Mouse (Mus musculus): ENCODE results near the gene Xlr4c.
"Not testable (repeated sequence)": the region's sequence is repeated elsewhere in the genome, so short reads cannot be mapped to it uniquely, and the experiment has no call there.

Gene Xlr4c

DNA sequence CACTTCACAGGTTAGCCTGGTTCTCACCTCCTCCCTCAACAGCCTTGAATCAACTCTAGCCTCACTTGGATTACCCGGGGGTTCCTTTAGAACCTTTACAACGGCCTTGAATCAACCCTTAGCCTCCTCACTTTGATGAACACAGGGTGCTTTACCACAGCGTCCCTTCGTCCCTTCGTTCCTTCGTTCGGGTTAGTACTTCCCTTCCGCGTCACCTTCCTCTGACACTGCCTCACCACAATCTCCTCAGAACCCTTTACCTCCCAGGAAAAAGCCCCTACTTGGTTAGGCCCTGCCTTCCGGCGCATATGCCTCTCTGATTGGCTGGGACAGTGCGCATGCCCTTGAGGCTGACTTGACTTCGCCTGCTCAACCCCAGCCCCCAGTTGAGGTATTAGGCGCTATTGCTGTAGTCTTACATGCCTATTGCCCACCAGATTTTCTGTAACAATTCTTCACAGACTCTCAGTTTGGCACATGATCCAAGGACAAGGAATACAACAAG, at the start of gene Xlr4c:
Gene Xlr4c, minus strand, starts transcription at position 310 of the 505 bp plus-strand sequence.
- peak; percentile 5 to 26 for DNase-seq (ENCODE audit: low spot score in 2 of 2)

DNA sequence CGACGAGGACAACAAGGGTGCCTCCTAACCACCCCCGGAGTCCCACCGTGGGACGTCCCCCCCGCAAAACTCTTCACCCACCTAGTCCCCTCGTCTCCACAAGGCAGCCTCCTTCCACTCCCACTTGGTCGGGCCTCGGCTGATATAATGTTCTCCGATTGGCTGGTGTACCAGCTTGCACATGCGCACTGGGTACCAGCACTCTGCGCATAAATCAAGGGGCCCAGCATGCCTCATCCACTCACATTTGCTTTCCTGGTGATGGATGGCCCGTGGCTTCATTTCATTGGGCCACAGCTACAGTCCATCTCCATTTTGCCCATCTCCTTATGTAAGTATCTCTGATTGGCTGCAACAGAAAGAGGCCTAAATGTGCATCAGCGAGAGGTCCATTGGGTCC, 22.3 kb upstream of the Xlr4c start, which contains the start of gene Xlr3c:
Gene Xlr3c, minus strand, starts transcription at position 121 of the 400 bp plus-strand sequence.
- DNase-seq (ENCODE audit: low spot score in 2 of 2), result not testable (repeated sequence)

DNA sequence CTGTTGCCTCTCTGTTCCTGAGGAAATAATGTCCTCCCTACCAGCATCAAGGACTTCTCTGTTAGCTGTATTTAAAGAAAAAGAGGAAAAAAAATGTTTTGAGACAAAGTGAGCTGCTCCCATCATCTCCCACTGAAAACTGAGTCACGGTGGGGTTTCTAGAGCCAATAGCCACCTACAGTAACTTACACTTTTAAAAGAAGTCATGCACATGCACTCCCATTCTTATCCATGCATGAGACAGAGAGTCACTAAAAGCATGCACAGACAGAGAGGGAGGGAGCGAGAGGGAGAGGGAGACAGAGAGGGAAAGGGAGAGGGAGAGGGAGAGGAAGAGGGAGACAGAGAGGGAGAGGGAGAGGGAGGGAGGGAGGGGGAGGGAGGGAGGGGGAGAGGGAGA, 19.5 kb upstream of the Xlr4c start:
- DNase-seq (ENCODE audit: low spot score in 2 of 2), result not testable (repeated sequence)

DNA sequence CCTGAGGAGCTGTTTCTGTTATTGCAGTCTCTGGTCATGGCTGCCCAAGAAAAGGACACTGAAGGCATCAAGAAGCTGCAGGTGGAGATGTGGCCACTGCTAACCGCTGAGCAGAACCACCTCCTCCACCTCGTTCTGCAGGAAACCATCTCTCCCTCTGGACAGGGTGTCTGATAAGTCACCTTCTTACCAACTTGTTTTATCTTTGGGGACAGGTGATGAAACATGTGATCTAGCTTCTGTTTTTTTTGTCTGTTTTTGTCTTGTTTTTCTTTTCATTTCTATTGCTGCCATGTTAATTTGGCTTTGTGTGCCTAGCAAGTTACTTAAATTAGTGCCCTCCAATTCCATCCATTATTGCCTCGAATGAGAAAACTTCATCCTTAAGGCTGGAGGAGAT, 13.6 kb downstream of the Xlr4c start:
- no peak for DNase-seq (ENCODE audit: low spot score in 2 of 2)

DNA sequence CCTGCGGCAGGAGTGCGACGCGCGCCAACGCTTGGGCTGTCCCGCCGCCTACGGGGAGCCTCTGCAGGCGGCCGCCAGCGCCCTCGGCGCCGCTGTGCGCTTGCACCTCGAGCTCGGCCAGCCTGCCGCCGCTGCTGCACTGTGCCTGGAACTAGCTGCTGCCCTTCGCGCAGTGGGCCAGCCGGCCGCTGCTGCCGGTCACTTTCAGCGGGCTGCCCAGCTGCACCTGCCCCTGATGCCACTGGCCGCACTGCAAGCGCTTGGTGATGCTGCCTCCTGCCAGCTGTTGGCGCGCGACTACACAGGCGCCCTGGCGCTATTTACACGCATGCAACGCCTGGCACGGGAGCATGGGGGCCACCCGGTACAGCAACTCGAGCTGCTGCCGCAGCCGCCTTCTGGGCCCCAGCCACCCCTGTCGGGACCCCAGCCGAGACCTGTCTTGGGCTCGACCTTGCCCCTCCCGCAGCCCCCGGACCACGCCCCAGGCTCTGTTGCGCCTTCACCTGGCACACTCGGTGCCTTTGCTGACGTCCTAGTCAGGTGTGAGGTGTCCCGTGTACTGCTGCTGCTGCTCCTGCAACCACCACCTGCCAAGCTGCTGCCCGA, 14.2 kb downstream of the Xlr4c start:
- DNase-seq (ENCODE audit: low spot score in 2 of 2), result peak; percentile 41 to 62

DNA sequence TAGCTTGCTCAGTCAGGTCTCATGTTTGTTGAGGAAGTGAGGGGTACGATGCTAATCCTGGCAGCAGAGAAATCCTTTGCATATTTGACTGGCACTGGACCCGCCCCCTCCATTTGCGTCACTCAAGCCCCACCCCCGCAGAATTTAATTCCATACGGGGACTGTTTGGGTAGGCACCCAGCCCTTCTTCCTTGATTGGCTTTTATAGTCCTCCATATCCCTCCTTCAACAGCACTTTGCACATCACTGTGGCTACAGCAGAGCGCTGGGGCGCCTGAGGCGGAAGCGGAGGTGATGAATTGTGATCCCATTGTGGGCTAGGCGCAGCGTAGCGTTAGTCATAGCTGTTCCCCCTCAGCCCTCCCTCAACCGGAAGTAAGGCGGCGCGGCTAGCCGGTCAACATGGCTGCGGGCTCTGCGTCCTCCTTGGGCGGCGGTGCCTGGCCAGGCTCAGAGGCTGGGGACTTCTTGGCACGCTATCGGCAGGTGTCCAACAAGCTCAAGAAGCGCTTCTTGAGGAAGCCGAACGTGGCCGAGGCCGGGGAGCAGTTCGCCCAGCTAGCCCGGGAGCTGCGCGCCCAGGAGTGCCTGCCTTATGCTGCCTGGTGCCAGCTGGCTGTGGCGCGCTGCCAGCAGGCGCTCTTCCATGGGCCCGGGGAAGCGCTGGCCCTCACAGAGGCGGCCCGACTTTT, 14.9 kb downstream of the Xlr4c start, which contains the start of gene F8a:
Gene F8a, plus strand, starts transcription at position 378 of the 692 bp plus-strand sequence.
- DNase-seq (ENCODE audit: low spot score in 2 of 2), result peak; percentile 85 to 86

DNA sequence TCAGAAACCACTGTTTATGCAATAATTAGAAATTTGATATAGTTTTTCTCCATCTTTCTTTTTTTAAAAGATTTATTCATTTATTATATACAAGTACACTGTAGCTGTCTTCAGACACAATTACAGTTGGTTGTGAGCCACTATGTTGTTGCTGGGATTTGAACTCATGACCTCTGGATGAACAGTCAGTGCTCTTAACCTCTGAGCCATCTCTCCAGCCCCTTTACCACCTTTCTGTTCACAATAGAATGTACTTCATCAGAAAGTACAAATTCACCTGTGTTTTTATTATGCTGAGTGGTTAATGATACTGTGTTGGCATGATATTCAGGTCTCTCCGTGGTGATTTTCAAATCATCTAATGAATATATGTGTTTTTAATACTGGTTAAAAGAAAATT, 17.6 kb downstream of the Xlr4c start:
- DNase-seq (ENCODE audit: low spot score in 2 of 2), result no peak

DNA sequence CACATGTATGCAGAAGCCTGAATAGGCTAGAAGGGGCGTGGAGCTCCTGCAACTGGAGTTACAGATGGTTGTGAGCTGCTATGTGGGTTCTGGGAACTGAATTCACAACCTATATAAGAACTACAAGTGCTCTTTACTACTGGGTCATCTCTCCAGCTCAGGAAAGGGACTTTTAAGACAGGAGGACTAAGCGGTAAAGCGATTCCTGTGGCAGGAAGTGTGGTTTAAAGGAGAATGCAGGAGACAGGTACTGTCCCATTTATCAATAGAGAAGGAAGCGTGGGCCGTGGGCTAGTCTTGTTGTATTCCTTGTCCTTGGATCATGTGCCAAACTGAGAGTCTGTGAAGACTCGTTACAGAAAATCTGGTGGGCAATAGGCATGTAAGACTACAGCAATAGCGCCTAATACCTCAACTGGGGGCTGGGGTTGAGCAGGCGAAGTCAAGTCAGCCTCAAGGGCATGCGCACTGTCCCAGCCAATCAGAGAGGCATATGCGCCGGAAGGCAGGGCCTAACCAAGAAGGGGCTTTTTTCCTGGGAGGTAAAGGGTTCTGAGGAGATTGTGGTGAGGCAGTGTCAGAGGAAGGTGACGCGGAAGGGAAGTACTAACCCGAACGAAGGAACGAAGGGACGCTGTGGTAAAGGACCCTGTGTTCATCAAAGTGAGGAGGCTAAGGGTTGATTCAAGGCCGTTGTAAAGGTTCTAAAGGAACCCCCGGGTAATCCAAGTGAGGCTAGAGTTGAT, 28.9 kb downstream of the Xlr4c start, which contains the start of gene Xlr4b:
Gene Xlr4b, plus strand, starts transcription at position 515 of the 746 bp plus-strand sequence.
- peak; percentile 3 to 29 for DNase-seq (ENCODE audit: low spot score in 2 of 2)

DNA sequence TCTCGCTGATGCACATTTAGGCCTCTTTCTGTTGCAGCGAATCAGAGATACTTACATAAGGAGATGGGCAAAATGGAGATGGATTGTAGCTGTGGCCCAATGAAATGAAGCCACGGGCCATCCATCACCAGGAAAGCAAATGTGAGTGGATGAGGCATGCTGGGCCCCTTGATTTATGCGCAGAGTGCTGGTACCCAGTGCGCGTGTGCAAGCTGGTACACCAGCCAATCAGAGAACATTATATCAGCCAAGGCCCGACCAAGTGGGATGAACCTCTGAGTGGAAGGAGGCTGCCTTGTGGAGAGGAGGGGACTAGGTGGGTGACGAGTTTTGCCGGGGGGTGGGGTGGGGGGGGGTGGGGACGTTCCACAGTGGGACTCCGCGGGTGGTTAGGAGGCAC, 51.0 kb downstream of the Xlr4c start, which contains the start of gene Xlr3b:
Gene Xlr3b, plus strand, starts transcription at position 274 of the 400 bp plus-strand sequence.
- DNase-seq (ENCODE audit: low spot score in 2 of 2), result peak in 1 of 2 experiments; percentile 15
